Mouse (Mus musculus) lung, adult 2 months (tissue): Measurements from ENCODE around the gene Gpr25. TPM values are rescaled to one million over a fixed set of nuclear protein-coding genes. Genes with fewer than 3 reads are reported as not detected.
A peak's percentile ranks its signal among the peaks of the same experiment; 100 is the strongest.

ENCODE experiments used
- DNase-seq: peaks from one replicate; pipeline ENCODE4 v3.0.0; 2022
- H3K4me1 ChIP-seq: fragments of 200-500 bp; 2 replicates; pipeline ENCODE4 v1.6.1; 2011; ENCODE audit warnings: low read length; ENCODE audit not compliant: control insufficient read depth, insufficient read depth
- H3K4me3 ChIP-seq: fragments of 200-500 bp; replicated peaks from 2 replicates; pipeline ENCODE3; 2011; ENCODE audit warnings: low read depth, mild to moderate bottlenecking, control low read depth, low read length; ENCODE audit errors: extremely low read depth
- CTCF ChIP-seq: fragments of 200-500 bp; IDR thresholded peaks from 2 replicates; pipeline ENCODE4 v1.5.1; 2011; ENCODE audit warnings: mild to moderate bottlenecking, low read length, control low read depth; ENCODE audit not compliant: insufficient read depth
- POLR2A ChIP-seq: fragments of 200-500 bp; IDR thresholded peaks from 2 replicates; pipeline ENCODE4 v1.6.1; 2011; ENCODE audit warnings: low read depth, mild to moderate bottlenecking, control low read depth, low read length, borderline replicate concordance; ENCODE audit errors: extremely low read depth
- WGBS: fragments of 180-500 bp; shearing (Covaris S2); methylation state at CpG from one replicate; pipeline ENCODE4 v1.1.7; 2018; 5-methylcytosine and 5-hydroxymethylcytosine counted together
- polyA plus RNA-seq: library from polyadenylated mRNA; depleted of rRNA; stranded (reverse); fragments of >200 nt; gene quantifications from 2 replicates; pipeline ENCODE4 v1.2.3, GENCODE M21; 2012

Gpr25 gene
- polyA plus RNA-seq, 1 experiment = 0.14 TPM

GRCm38 (mm10) chr1:136238495-136238894, 22.2 kb downstream of the Gpr25 start:
- WGBS = 82% methylated on average over 4 of the region's 4 CpGs
- Histone ChIP-seq H3K4me1 (no peaks in the 10 kb centered on the region), H3K4me3 (no peak overlapping the region)
- TF ChIP-seq POLR2A (no peak), CTCF (no peak)
- no peak for DNase-seq

GRCm38 (mm10) chr1:136234595-136235092, 26.0 kb downstream of the Gpr25 start:
- Histone ChIP-seq H3K4me1 (no peaks in the 10 kb centered on the region), H3K4me3 (peak overlapping the region; percentile 47)
- no peak for DNase-seq
- TF ChIP-seq POLR2A (no peak), CTCF (peak; percentile 30; the same call in 1 of the 2 replicates)
- WGBS = 3% methylated on average over 9 of the region's 9 CpGs

GRCm38 (mm10) chr1:136233892-136234594, 26.6 kb downstream of the Gpr25 start, which contains the start of gene Inava:
Gene Inava, minus strand, starts transcription at chr1:136234264.
- H3K4me3 ChIP-seq = peak within 1 kb of the TSS; percentile 47
- 1% methylated on average over 51 of the region's 51 CpGs for WGBS
- H3K4me1 ChIP-seq = no peaks in the 10 kb centered on the region
- TF ChIP-seq CTCF = no peak
- TF ChIP-seq POLR2A = no peak
- DNase-seq = peak; percentile 19

GRCm38 (mm10) chr1:136232986-136233790, 27.5 kb downstream of the Gpr25 start:
- TF ChIP-seq POLR2A (no peak), CTCF (no peak)
- peak; percentile 12 for DNase-seq
- no peak overlapping the region for H3K4me3 ChIP-seq
- WGBS = 14% methylated on average over 23 of the region's 23 CpGs
- H3K4me1 ChIP-seq = no peaks in the 10 kb centered on the region

- 18% methylated on average over 9 of the region's 9 CpGs for WGBS
- Histone ChIP-seq H3K4me1 (no peaks in the 10 kb centered on the region), H3K4me3 (no peak overlapping the region)
- TF ChIP-seq POLR2A = no peak
- no peak for TF ChIP-seq CTCF
- DNase-seq = no peak
Observed at GRCm38 (mm10) chr1:136232285-136232926, 28.3 kb downstream of the Gpr25 start.

GRCm38 (mm10) chr1:136231596-136231995, 29.1 kb downstream of the Gpr25 start:
- DNase-seq = no peak
- TF ChIP-seq CTCF (no peak), POLR2A (no peak)
- WGBS = 29% methylated on average over 6 of the region's 6 CpGs
- H3K4me1 ChIP-seq = no peaks in the 10 kb centered on the region
- H3K4me3 ChIP-seq = no peak overlapping the region

- Histone ChIP-seq H3K4me3 (no peak overlapping the region), H3K4me1 (no peaks in the 10 kb centered on the region)
- peak; percentile 39 for DNase-seq
- no peak for TF ChIP-seq POLR2A
- no peak for TF ChIP-seq CTCF
- 59% methylated on average over 11 of the region's 11 CpGs for WGBS
Observed at GRCm38 (mm10) chr1:136230201-136230600, 30.5 kb downstream of the Gpr25 start.

- no peak overlapping the region for H3K4me3 ChIP-seq
- DNase-seq = no peak
- 46% methylated on average over 6 of the region's 6 CpGs for WGBS
- TF ChIP-seq POLR2A (no peak), CTCF (no peak)
- H3K4me1 ChIP-seq = no peaks in the 10 kb centered on the region
Observed at GRCm38 (mm10) chr1:136229040-136229373, 31.7 kb downstream of the Gpr25 start.

GRCm38 (mm10) chr1:136228328-136229039, 32.2 kb downstream of the Gpr25 start:
- no peak for TF ChIP-seq POLR2A
- no peak for TF ChIP-seq CTCF
- no peak overlapping the region for H3K4me3 ChIP-seq
- peak; percentile 14 for DNase-seq
- WGBS = 27% methylated on average over 13 of the region's 13 CpGs
- no peaks in the 10 kb centered on the region for H3K4me1 ChIP-seq
